Mouse (Mus musculus) c-Kit-negative CD71-positive TER-119-positive erythroid progenitor cells, embryonic 14.5 days (primary cell): ENCODE measurements around the gene Sstr5.

ENCODE experiments used
- DNase-seq: peaks from one replicate; pipeline ENCODE4 v3.0.0-alpha.2; 2013; ENCODE audit warnings: low read depth, low spot score

Sstr5 gene

DNA sequence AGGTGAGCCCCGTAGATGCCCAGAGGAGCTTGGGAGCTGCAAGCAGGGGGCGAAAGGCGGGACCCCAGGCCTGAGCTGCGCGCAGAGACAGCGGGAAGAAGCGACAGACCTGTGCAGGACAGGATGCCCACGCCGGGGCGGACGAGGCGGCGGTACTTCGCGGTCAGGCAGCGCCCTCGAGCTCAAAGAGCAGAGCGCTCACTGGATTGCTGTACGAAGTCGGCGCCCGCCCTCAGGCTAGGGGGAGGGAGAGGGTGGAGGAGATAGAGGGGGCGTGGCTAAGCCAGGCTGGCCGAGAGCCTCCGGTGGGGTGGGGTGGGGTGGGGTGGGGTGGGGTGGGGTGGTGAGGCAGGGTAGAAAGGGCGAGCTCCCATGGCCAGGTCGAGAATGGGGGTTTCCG, at the start of gene Sstr5:
Sstr5 (minus strand) TSS at position 276 of the 400 bp plus-strand sequence.
- DNase-seq = no peak

DNA sequence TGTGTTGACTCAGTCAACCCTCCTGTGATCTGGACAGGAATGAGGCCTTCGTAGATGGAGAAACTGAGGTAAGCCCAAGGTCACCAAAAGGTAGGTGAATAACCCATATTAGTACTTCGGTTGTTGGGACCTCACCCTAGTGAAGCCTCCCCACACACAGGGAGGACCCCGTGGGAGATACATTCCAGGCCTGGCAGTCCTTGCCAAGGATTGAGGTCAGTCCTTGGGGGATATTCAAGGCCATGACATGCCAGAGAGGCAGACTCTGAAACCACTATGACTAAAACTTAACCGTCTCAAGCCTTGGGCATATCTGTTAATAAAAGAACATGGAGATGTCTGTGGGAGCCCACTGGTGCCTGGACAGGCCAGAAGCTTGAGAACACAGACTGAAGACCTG, 44.7 kb upstream of the Sstr5 start:
- no peak for DNase-seq

DNA sequence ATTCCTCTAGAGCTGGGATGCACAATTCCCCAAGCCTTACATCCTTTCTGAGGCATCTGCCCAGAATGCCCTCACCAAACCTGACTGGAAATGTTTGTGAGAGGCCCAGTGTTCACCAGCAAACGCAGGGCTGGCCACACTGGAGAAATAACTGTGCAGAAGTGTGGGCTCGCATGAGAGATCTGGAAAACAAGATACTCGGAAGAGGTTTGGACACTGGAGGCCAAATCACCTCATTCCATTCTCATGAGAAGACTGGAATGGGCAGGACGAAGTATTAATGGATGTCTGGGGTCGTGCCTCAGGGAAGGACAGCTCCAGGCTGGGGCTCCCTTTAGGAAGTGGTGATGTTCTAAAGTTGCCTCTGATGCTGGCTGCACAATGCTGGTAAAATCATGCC, 43.6 kb upstream of the Sstr5 start:
- no peak for DNase-seq

DNA sequence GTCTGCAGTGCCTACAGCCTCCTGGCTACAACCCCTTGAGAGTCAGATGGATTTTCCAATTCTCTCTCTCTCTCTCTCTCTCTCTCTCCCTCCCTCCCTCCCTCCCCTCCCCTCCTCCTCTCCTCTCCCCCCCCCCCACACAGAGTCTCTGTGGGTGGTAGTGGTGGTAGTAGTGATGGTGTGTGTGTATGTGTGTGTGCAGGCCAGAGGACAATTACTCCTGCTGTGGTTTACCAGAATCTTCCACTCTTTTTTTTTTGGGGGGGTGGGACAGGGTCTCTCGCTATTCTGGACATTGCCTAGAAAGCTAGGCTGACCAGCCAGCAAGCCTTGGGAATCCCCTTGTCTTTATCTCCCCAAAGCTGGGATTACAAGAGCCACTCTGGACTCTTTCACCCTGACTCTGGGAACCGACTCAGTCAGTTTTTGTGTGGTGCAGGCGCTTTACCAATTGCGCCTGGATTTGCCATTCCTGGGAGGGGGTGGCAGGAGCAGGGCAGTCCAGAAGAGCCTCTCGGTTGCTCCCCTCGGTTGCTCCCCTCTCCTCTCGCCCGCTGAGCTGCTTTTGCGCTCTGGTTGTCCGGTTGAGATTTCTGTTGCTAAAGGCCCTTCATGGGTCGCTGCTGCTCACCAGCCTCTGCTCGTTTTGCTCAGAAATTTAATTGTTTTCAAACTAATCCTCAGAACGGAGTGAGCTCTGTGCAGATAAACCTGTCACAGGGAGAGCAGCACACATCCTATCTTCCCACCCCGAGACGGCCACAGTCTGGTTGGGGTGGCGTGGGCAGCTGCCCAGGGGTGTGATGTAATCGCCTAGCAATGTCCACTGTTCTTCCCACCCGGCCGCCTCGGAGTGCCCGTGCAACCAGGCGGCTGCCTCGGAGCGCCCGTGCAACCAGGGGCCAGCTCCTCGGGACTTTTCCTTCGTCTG, 42.1 kb upstream of the Sstr5 start:
- DNase-seq = no peak

DNA sequence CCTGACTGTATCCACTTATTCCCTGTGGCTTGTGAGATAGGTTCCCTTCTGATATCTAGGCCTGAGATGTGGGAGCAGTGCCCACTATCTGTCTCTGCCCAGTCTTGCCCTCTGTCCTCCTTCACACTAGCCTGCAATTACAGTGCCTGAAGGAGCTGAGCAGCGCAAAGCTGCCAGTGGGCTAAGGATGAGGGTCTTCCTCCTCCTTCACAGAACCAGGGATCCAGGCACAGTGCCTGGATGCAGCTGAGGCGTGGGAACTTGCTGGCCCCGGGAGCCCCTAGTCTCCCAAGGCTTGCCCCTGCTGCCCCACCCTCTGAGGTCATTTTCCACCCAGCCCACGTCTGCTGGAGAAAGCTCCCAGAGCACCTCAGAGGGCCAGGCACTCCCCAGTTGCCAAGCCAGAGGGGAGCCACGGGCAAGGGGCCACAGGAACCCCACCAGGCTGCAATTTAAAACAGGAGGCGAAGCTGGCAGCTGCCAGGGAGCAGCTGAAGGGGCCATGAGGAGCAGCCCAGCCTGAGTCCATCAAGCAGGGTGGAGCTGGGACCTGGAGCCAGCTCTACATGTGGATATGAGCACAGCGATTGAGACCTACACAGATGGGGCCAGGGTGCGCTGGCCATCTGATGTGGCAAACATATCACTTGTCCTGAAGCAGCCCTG, 33.4 kb upstream of the Sstr5 start:
- DNase-seq = no peak

DNA sequence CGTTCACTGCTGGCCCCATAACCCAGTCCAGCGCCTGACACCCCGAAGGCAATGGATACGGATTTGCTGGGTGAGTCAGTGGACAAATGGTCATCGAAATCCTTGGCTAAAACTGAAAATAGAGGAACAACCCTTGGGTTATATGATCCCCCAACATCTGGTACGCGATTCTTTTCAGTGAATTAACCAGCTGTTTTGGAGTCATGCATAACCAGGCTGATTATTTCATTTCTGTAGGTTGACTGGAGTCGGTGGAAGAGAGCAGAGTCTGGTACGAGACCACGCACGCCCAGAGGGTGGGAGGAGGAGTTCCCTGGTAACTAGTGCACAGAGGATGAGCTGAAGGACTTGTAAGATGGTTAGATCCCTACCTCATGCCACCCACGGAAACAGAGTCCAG, 25.0 kb upstream of the Sstr5 start:
- DNase-seq = no peak

DNA sequence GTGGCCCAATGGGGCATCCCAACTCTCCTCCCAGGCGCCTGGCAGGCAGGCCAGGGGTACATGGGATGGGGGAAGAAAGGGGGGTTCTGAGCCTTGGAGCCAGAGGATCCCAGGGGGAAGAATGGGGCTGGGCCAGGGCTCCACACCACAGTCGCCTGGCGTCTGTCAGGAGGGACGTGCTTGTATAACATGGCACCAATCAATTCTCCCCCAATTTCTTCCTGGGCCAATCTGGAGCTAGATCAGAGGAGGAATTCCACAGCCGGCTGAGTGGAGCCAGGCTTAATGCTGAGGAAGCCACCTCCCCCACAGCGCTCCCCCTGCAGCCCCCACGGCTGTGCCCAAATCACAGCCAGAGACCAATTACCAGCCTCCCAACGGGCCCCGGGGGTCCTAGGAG, 23.4 kb upstream of the Sstr5 start:
- no peak for DNase-seq

DNA sequence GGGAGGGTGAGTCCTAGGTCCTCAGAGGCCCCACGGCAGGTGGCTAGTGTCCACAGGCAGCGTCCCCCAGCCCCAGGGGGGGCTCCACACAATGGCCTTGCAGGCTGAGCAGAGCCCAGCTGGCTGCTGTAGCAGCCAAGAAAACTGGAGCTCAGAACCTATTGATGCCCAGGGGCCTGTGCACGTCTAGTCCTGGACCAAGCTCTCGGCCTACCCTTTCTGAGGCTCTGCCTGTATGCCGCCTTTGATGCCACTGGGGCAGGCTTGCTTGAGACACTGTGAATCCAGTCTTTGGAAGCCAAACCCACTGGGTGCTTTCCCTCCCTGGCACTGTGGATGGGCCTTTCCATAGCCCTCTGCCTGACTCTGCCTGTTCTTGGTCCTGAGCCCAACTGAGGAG, 22.4 kb upstream of the Sstr5 start:
- no peak for DNase-seq

DNA sequence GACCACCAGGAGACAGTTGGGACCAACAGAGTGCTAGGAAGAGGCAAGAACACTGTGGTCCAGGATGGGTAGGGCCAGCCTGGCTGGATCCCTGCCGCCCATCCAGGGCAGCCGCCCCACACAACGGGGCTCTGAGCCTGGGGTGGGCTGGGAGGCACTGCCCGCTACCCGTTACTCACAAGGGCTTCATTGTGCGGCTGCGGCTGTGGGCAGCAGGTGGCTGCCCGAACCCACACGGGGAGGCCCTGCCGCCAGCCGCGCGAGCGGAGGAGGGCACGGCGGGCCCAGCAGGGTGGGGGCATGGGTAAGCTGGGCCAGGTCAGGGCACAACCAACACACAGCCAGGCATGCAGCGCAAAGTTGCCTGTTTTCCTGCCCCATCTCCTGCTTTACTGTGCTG, 21.1 kb upstream of the Sstr5 start:
- DNase-seq = no peak

DNA sequence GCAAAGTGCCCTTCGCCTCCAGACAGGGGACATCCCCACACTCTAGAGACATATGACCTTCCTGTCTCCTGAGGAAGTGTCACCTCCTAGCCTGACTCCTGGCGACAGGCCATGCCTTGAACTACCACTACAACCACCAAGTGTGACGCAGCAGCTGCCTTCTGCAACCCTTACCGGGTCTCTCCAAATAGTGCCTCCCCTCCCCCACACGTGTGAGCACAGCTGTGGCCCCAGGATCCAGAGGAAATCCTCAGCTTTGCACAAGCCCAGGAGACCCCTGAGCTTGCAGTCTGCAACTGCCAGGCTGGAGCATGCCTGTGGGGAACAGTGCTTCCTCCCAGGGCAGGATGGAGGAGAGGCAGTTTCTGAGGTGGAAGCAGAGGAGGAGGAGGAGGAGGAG, 19.2 kb upstream of the Sstr5 start:
- no peak for DNase-seq

DNA sequence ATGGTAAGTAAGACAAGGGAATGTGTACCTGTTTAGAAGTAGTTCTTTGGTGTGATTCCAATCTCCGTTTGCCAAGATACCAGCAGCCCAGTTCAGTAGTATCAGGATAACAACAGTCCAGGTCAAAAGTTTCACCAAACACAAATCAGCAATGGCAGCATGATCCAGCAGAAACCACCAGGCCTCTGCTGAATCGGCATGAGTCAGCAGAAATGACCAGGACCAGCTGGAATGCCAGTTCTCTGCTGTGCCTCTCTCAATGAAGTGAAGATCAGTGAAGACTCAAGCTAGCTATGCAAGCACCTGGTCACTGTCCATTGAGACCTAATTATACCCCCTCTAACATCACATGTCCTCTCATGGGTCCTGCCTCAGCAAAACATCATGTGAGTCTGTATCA, 17.0 kb upstream of the Sstr5 start:
- peak; percentile 12 for DNase-seq

DNA sequence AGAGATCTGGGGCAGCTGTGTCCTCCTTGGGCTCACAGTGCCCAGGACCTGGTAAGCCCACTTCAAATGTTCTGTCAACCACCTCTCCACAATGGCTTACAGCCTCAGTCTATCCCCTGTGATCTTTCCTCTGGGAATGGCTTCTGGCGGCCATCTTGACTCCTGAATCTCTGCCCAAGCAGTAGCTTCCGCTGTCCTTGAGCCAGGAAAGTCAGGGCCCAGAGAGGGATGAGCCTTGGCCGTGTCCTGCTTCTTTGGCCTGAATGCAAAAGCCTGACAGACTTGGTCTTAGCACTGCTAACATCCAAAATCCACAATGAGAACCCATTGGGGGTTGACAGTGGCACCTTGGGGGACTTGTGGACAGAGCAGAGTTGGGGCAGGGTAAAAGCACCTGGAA, 14.8 kb upstream of the Sstr5 start:
- DNase-seq = no peak

DNA sequence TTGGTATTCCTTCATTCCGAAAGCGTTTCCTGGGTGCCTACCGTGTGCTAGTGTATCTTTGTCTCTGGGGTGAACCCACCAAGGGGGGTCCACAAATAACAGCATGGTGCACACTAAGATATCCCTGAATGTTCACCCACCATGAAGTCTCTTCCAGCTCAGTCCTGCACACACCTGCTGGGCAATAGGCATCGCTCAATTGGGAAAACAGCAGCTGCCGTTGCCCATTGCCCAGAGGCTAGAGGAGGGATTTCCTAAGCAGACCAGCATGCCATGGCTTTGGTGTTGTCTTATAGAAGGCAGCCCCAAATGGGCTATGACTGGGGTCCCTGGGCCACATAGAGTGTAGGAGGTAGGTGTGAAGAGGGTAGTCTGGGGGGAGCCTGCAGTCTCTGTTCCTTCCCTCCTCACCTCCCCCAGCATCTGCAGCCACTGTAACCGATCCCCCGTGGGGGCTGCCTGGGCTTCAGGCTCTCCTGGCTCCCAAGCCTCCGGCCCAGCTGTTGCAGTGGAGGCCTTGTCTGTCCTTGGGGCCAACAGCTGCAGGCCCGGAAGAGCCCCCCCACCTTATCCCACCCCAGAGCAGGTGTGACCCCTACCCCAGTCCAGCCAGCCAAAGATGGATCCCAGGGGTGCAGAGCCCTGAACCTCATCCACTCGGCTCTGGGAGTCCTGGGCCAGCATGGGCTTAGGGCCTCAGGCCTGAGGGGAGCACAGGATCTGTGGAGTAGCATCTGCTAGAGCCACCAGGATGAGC, 13.2 kb upstream of the Sstr5 start:
- no peak for DNase-seq

DNA sequence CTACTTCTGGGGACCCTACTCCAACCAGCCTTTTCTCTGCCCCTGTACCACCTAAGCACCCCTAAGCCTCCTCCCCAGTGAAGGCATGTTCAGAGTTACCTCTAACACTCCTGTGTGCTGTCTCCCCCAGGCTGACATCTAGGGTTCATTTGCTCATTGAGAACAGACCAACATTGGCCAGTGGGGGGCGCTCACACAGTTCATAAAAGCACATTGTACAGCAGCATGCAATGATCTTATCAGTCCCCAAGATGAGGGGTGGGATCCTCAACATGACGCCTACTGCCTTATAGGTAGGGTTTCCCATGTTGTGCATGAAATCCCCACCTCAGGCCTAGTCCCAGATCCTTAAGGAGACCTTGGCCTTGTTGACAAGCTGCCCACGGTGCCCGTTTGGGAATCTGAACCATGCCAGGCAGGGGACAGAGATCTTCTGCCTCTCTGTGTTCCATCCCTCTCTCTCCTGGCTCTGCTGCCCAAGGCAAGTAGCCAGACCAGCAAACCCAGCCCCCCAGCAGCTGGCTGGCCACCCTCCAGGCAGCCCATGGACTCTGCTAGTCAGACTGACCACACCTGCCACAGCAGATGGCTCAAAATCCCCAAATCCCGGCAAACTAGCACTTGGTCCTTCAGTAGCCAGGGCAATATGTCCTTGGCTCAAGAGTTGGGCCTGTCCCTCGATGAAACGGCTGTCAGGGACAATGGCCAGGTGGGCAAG, 11.9 kb upstream of the Sstr5 start:
- peak; percentile 5 for DNase-seq

DNA sequence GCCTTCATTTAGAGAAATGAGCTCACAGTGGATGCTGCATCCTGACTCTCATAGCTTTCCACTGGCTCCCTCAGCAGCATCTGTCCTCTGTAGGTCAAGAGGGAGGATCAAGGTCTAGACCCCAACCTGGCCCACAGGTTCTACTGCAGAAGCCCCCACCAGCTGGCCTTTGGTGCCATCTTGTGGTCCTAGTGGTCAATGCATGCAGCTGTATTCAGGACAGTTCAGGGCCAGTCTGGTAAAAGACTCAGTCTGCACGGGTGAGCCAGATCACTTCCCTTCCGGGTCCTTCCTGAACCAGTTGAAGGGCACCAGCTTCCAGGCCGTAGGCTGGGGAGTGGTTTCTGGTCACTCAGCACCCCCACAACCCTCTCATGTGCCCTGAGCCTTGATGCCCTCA, 10.7 kb upstream of the Sstr5 start:
- no peak for DNase-seq

DNA sequence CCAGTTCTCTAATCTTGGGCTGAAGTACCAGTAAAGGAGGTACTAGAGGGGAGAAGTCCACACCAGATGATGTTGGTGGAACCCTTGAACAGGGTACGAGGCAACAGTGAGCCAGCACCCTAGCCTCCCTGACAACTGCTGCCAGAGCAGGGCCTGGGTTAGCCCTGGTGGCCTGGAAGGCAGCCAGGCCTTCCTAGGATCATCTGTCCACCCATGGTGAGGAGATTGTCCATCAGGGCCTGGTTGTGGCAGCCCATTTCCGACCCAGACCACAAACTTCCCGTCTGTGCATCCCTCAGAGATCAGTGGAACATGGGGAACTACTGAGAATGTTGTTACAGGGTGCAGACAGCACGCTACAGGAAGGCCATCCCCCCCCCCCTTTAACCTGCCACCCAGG, 5.5 kb upstream of the Sstr5 start:
- no peak for DNase-seq

DNA sequence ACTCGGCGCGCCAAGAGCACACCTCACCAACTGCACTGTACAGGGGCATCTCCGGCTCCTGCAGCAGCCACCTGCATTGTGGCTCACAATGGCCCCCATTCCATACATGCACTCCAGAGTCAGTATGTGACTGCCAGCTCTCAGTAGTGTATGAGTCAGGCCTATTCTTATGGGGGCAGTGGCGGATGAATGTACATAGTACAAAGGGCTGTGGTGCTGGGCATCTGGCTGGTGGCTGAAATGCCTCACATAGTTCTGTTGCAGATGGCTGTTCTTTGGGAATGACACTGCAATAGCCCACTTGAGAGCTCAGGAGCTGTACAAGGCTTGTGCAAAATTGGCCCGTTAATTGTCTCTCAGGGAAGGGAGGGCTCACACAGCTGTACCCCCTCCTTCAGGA, 15.0 kb downstream of the Sstr5 start:
- no peak for DNase-seq

DNA sequence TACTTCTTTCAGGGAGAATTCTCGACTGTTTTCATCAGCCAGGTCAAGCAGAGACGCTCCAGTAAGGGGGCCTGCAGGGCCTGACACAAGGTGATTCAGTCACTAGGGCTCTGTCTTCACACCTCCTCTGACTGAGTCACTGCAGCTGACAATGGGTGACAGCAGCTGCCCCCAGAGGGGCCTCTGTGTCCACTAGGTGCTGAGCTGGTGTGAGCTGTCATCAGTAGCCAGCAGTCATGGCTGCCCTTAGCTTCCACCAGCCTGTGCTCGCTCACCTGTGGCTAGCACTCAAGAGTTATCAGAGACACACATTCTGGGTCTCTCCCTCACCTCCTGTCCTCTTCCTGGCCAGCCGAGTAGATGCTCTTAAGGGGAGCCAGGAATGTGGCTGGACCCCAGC, 16.3 kb downstream of the Sstr5 start:
- DNase-seq = no peak

DNA sequence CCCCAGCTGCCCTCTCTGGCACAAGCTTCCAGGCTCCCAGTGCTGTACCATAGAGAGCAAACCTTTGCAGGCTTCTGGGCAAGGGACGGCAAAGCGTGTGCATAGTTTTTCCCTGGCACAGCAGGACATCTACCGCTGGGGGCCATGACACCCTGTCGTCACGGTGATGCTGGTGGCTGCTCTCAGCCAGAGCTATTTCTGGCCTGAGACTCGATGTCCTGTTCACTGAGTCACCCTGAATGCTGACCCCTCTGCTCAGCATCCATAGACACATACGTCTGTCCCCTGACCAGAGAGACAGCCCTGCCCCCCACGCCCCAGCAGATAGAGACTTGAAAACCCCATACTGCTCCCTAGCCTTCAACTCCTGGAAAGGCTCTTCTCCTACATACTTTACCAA, 16.9 kb downstream of the Sstr5 start:
- DNase-seq = no peak

DNA sequence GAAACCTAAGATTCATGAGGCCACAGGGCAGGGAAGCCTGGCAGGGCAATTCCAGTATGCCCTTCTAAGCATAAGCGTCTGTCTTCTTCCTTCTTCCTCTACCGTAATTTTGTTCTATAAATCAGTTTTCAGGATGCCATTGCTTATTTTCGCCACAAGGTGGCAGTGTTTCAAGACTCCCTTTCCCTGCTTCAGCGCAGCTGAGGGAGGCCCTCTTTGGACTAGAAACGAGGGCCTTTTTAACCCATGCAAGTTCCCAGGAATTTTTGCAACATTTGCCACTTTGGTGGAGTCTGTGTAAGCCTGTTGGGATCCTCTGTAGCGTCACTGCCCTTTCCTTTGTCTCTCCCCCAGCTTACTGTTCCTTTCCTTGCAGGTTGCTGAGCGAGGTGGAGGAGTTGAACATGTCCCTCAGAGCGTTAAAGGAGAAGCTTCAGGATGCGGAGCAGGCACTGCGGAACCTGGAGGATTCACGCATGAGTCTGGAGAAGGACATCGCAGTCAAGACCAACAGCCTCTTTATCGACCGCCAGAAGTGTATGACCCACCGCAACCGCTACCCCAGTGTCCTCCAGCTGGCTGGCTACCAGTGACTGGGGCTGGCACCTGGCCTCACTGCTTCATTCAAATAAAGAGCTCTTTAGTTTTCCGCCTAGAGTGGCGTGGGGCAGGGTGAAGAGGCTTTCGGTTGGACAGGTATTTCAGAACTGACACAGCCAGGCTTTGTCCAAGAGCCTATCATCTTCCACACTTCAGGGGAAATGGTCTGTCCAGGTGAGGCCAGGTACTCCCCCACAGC, 20.9 kb downstream of the Sstr5 start:
- peak; percentile 28 for DNase-seq
